Mouse (Mus musculus) thymus, postnatal 36 days (tissue): ENCODE data around the gene 2510002D24Rik.
A peak's percentile ranks its signal among the peaks of the same experiment; 100 is the strongest.
"Not testable (repeated sequence)": the region's sequence is repeated elsewhere in the genome, so short reads cannot be mapped to it uniquely, and the experiment has no call there.

Experiments used
- DNase-seq, 2 experiments: peaks; one replicate each; pipeline ENCODE4 v3.0.0; 2022; ENCODE audit warnings: mixed read lengths in 2 of 2

2510002D24Rik gene

GRCm38 (mm10) chr16:18858551-18858950 lies 22.2 kb downstream of the 2510002D24Rik start:
- DNase-seq: no peak

GRCm38 (mm10) chr16:18860186-18860585 lies 23.8 kb downstream of the 2510002D24Rik start:
- no peak for DNase-seq

DNA sequence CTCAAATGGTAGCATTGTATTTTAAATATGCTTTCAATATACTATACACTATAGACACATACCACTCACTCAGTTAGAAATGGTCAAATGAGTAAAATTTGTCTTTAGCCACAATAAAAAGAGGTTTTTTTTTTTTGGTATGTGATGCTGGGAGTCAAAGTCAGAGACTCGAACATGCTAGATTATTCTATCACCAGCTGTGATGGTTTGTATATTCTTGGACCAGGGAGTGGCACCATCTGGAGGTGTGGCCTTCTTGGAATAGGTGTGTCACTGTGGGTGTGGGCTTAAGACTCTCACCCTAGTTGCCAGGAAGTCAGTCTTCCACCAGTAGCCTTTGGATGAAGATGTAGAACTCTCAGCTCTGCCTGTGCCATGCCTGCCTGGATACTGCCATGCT lies 34.1 kb downstream of the 2510002D24Rik start:
- DNase-seq: not testable (repeated sequence)

DNA sequence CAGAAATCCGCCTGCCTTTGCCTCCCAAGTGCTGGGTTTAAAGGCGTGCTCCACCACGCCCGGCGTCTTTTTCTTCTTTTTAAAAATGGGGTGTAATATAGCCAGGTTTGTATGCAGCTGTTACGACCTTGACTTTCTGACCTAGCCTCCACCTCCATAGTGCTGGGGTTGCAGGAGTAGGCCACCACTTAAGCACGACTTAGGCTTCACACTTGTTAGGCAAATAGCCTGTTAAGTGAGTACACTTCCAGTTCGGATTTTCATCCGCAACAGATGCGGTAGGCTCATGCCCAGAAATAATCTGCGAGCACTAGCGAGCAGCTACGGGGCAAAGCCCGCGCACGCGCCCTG lies 39.7 kb downstream of the 2510002D24Rik start:
- no peak for DNase-seq

- peak; percentile 94 for DNase-seq
Measured at GRCm38 (mm10) chr16:18876442-18877308, 40.3 kb downstream of the 2510002D24Rik start, which contains the start of the genes Mrpl40 and Hira. TSS of gene Mrpl40 (minus strand) at chr16:18876862. TSS of gene Hira (plus strand) at chr16:18877037.

GRCm38 (mm10) chr16:18877386-18878090 lies 41.2 kb downstream of the 2510002D24Rik start:
- DNase-seq: peak; percentile 69 to 78

- DNase-seq: no peak
Measured at GRCm38 (mm10) chr16:18878091-18878720, 41.8 kb downstream of the 2510002D24Rik start.

DNA sequence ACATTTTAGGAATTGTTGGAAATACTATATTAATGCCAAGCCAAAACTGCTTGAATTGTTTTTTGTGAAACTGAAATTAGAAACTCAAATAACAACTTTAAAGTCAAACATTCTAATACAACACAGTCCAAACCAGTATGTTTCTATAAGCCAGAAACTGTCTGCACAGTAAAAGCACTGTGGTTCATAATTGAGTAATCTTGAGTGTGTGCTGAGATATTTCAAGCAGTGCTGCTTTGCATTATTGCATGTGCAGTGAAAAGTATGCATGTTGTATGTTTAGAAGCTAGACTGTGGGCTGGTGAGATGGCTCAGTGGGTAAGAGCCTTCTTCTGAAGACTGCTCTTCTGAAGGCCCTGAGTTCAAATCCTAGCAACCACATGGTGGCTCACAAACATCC lies 47.7 kb downstream of the 2510002D24Rik start:
- no peak for DNase-seq
